Mouse (Mus musculus) left cerebral cortex, postnatal 14 days (tissue): Measurements from ENCODE around the gene Lig4. TPM values are rescaled to one million over a fixed set of nuclear protein-coding genes. Genes with fewer than 3 reads are reported as not detected.

ENCODE experiments used
- DNase-seq, 2 experiments: peaks; one replicate each; pipeline ENCODE4 v3.0.0; 2021 to 2022; ENCODE audit warnings: low spot score in 2 of 2, mixed read lengths in 1 of 2
- intact Hi-C: fragments of 180-260 bp; cut with DNase I; formaldehyde crosslinking; loops from one replicate; pipeline ENCODE4 v1.15.1; 2025
- long read RNA-seq, 2 experiments: library from polyadenylated mRNA; stranded (forward); transcript quantifications; one replicate each; pipeline ENCODE4 v2.0.0; 2021
- total RNA-seq, 2 experiments: library from RNA; stranded (reverse); gene quantifications; 2 replicates each; pipeline ENCODE4 v1.2.3; 2021

The Lig4 gene
- 10 to 100 TPM; 10.7 to 10.8 TPM for total RNA-seq
- long read RNA-seq, experiment 1, full-length matches to known transcripts, result 2 of 5 reads
- long read RNA-seq, experiment 1, partial matches to known transcripts, result 0 of 5 reads
- long read RNA-seq, experiment 1, other reads (novel, unspliced or antisense), result 3 of 5 reads
- long read RNA-seq, experiment 2, full-length matches to known transcripts, result 3 of 4 reads
- long read RNA-seq, experiment 2, partial matches to known transcripts, result 0 of 4 reads
- long read RNA-seq, experiment 2, other reads (novel, unspliced or antisense), result 1 of 4 reads

DNA sequence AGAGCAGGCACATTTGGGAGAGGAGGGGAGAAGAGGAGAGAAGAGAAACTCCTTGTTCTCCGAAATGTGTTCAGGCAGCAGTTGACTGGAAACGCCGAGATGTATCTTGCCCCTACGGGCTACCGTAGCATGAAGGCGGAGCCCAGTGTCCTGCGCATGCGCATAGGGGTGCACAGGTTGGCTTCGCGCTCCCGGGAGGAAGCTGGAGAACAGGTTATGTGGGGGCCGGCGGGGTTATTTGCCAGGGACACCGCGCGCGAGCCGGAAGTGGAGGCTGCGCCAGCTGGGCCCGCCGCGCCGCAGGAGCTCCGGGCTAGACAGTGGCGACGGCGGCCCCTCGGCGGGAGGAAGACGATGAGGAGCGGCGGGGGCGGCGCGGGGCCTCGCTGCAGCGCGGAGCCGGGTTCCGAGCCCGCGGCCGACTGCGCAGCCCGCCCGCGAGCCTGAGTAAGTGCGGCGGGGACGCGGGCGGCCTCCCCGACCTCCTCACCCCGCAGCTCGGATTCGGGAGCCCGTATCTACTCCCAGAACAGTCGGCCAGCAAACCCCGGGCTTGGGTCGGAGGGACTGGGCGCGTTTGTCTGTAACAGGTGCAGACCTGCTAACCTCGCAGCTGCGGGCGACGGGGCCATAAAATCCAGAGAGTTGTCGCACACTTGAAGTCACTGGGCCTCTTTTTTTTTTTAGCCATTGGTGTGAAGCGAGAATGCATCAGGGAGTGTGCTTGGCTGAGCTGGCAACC is at the start of gene Lig4, which contains the start of gene Abhd13:
Gene Lig4, minus strand, starts transcription at position 114 of the 742 bp plus-strand sequence.
Gene Abhd13, plus strand, starts transcription at position 135 of the 742 bp plus-strand sequence.
- intact Hi-C loops, result loop anchor here (2.0 to 5.0 kb wide), 3 partner anchors 255 to 425 kb away; no protein-coding TSS in a partner anchor

DNA sequence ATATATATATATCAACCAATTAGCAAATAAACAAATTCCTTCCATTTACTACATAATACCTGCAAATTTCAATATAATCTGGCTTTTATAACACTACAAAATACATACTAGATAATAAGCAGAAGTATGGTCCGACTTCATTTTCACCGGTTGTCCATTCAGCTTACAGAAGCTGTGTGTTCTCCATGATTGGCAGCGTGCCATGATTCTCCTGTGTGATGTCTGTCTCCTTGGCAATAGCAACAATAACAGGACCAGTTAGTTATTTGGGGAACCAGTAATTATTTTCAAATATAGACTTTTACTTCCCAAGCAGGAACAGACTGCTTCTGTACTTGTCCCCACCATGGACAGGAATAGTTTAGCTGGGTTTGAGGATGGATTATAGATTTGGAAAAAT is 39.7 kb upstream of the Lig4 start:
- intact Hi-C loops, result no loop called here
- peak; percentile 64 to 69 for DNase-seq

More for the DNA sequence above, at the start of gene Lig4, which contains the start of gene Abhd13:
- peak; percentile 98 to 100 for DNase-seq

DNA sequence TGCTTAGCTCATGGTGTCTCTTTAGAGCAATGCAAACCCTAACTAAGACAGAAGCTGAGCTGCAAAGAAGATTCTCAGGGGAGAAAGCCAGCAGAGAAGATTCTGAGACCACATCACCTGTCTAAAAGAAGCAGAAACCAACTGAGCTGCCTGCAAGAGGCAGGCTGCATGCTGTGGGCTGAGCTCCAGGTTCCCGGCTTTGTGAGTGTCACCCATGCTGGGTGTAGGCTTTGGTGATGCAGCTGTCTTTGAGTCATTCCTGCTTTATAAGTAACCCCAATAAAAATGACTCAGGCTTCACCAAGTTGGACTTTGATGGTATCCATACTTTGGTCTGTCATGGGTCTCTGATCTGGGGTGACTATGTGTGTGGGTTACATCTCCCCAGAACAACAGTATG is 38.8 kb upstream of the Lig4 start:
- DNase-seq, result no peak
- intact Hi-C loops, result no loop called here

DNA sequence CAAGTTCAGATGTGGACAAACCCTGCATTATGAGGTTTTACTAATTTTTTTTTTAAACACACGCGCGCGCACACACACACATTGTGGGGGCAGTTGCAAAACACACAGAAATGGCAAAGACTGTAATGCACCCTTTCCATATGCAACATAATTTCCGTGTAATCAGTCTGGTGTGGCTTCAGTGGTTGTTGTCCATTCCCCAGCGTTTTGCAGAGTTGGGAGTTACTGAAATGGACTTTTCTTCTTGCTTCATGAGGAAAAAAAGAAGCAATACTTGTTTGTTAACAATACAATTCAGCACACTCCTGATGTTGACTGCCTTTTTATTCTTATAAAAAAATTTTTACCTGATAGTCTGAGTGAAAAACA is 30.2 kb upstream of the Lig4 start:
- intact Hi-C loops, result no loop called here
- no peak for DNase-seq

DNA sequence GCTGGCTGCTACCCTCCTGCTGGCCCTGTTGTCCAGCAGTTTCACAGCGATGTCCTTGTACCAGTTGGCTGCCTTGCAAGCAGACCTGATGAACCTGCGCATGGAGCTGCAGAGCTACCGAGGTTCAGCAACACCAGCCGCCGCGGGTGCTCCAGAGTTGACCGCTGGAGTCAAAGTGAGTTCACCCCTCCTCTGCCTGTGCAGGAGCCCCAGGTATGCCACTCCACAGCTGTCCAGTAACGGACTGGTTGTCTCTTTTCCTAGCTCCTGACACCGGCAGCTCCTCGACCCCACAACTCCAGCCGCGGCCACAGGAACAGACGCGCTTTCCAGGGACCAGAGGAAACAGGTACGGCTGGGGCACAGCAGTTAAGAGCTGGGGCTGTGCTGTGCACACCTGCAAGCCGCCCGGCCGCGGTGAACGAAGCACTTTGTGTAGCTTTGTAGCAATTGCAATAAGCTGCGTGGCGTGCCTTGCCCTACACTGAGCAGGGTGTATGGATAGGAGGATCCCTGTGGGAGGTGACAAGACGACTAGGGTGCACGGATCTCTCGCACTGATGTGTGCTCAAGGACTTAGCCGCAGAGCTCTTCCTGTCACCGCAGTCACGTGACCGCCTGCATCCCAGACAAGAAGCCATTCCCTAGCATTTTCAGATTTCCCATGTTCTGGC is 29.6 kb upstream of the Lig4 start:
- peak; percentile 46 to 48 for DNase-seq
- intact Hi-C loops, result no loop called here

DNA sequence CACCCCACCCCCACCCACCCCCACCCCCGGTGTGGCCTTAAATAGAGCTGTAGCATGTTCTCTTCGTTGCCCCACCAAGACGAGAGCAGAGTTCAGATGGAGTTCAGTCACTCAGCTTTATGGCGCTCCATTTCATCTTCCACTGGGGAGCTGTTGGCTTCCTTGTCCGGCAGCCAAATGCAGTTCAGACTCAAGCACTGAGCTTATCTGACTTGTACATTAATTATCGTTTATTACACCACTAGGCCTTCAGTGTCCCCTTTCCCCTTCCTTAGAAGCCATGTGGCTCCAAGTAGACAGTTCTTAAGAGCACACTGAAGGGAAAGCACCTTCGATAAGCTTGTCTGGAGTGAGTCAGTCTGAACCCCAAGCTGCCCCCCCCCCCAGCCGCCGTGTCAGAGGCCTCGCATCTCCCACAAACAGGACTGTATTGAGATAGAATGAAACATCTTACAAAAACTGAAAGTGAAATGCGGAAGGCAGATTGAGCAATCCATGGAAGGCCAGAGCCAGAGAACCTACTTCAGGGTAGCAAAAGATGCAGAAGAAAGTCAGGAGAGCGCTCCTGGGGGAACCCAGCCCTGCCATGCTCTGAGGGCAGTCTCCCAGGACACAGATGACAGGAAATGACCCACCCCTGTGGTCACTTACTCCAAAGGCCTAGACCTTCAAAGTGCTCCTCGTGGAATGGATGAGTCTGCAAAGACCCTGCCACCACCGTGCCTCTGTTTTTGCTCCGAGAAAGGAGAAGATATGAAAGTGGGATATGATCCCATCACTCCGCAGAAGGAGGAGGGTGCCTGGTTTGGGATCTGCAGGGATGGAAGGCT is 28.9 kb upstream of the Lig4 start, which contains the start of gene Tnfsf13b:
Gene Tnfsf13b, plus strand, starts transcription at position 312 of the 830 bp plus-strand sequence.
- DNase-seq, result no peak
- intact Hi-C loops, result no loop called here

DNA sequence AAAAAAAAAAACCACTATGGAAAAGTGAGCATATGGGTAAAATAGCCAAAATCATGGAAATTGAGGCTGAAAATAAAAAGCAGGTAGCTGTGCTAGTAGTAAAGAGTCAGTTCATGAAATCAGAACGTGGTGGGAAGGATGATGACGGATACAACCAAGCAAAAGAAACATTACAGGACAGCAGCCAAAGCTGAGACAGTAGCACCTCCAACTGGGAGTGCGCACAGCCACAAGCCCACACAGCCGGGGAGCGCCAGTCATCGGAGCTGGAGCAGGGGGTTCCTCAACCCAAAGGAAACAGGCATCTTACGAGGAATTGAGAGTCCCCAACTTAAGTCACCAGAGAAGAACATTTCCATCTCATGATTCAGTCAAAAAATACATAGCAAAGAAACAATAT is 26.6 kb upstream of the Lig4 start:
- DNase-seq, result no peak
- intact Hi-C loops, result no loop called here

DNA sequence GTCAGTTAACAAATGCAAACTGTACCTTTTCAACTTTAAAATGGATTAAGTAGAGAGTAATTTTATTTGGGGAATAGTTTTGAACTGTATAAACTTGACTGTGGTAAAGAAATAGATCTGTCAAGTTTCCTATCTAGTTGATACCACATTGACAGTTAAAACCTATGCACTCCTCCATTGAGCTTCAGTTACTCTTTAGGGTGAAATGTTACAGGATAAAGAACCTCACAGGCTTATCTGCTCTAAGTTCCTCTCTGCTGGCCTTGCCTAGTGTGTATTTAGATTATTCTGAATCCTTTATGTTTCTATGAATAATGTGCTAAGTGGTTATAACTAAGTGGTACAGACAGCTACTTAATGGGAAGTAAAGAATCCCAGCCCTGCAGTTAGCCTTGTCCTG is 2.7 kb upstream of the Lig4 start:
- DNase-seq, result no peak
- intact Hi-C loops, result no loop called here

DNA sequence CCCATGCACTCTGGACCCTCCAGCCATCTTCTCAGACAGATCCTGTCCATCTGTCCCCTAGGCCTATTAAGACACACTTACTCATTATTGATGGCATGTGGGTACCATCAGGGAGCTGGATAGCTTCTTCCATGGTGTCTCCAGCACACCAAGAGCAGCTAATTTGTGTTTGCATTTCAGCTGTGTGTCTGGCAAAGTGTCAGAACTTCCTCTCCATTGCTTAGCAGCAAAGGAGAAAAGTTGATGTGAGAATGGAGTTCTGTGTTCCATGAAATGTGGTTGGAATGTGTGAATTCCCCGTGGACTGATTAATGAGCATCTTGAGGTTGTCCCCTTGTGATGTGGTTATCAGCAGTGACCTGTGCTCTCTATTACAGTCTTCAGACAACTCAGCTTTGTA is 2.3 kb upstream of the Lig4 start:
- intact Hi-C loops, result loop anchor here (5.0 kb wide), 1 partner anchor 253 kb away; no protein-coding TSS in a partner anchor
- DNase-seq, result no peak

DNA sequence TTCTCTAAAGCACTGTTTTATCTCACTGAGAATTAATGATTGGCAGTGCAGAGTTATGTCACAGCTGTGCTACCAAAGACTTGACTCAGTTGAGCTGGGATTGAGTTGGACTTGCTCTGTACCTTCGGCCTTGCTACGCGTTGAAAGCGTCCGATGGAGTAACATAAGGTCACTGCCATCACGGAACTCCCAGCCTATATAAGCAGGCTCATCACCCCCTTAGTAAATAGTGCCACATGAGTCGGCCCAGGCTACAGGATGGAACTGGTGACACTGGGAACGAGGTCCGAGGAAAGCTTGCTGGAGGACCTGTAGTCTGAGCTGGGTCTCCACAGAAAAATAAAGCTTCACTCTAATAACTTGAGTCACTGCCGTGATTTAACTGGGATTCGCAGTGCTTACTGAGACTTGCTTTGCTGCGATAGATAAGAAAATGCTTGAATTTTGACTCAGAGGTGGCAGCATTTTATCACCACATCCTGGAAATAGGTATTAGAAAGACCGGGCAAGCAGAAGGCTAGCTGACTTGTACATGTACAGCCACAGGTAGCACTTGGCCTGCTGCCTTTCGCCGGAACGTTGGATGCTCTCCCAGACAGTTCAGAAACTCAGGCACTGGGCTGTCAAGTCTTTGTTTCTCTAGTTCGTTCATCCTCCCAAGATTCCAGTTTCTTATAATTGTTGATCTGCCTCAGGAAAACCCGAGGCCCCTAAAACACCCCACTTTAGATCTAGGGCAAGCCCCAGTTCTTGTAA is 1.2 kb upstream of the Lig4 start:
- no peak for DNase-seq
- intact Hi-C loops, result loop anchor here (5.0 kb wide), 1 partner anchor 254 kb away; no protein-coding TSS in a partner anchor

DNA sequence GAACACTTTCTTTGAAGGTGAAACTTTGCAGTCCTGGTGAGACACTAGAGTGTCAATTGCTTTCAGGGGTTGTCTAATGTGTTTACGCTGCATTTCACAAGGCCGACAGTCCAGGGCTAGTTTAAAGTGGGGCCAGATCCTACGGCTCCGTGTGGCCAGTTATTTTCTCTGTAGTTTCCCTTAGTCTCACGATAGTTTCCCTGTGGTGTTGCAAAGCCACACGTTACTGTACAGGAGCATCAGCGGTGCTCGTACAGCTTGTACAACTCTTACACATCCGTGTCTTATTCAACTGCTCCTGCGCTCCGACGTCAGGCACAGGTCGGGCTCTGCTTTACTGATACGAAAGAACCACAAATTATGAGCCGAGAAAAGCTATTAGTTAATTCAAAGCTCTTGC is 470 bp downstream of the Lig4 start:
- intact Hi-C loops, result loop anchor here (2.0 to 5.0 kb wide), 3 partner anchors 255 to 426 kb away; no protein-coding TSS in a partner anchor
- no peak for DNase-seq

DNA sequence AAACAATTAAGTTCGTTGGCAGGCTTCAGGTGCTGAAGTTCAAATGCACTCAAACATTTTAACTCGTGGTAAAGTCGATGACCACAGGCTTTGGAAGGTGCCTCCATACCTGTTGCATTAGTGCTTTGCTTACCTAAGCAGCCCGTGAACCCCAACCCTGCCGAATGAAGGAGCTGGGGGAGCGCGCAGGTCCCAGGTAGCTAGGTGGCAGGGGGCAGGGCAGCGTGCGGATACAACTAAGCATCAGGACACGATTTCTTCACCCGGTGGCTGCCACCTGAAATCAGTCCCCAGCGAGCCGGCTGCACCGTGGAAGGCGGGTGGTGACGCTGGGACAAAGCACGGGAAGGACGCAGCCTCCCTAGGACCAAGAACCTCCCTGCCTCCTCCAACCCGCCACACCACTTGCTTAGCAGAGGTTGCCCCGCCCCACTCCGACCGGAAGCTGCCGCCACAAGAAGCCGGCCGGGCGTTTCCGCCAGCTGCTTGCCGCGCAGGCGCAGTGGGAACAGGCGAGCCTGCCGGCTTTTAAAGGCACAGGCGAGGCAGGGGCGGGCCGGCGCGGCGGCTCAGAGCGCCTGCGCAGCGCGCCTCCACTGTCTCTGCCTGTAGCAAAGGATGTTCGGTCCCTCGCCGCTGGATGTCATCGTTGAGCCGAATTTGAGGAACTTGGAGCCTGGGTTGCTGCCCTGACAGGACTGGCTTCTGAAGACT is 1.4 kb downstream of the Lig4 start:
- DNase-seq, result peak; percentile 99
- intact Hi-C loops, result loop anchor here (2.0 to 5.0 kb wide), 3 partner anchors 256 to 427 kb away; no protein-coding TSS in a partner anchor

DNA sequence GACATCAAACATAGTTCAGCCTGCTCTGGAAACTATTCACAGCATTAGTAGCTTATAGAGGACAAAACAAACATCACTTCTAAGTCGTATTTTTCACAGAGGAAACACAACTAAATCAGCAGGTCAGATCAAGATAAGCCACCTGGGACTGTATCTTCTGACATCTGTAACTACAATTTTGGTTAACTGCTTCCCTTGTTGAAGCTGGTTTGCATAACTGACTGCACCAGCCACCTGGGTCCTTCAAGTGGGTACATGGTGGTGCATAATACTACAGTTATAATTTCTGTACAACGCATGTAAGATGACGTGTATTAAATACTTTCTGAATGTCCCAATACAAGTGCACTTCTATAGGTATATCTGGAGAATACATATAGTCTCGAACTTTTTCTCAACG is 2.2 kb downstream of the Lig4 start:
- intact Hi-C loops, result loop anchor here (5.0 kb wide), 1 partner anchor 257 kb away; no protein-coding TSS in a partner anchor
- DNase-seq, result no peak

DNA sequence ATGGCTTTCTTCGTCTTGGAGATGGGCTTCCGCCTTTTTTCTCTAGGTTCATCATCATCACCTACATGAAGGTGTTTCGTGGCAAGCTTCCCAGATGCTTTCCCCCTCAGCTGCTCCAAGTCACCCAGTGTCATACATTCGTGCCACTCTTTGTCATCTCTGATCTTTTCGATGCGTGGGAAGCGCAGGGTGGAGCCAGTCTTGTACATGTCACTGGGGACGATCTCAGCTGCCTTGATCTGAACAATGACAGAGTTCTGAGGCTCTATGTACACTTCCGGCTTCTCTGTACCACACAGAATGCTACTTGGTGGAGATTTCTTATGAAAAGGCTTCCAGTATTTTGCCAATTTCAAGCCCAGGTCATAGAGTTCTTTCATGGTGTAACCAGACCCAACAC is 5.6 kb downstream of the Lig4 start:
- DNase-seq, result no peak
- intact Hi-C loops, result no loop called here

DNA sequence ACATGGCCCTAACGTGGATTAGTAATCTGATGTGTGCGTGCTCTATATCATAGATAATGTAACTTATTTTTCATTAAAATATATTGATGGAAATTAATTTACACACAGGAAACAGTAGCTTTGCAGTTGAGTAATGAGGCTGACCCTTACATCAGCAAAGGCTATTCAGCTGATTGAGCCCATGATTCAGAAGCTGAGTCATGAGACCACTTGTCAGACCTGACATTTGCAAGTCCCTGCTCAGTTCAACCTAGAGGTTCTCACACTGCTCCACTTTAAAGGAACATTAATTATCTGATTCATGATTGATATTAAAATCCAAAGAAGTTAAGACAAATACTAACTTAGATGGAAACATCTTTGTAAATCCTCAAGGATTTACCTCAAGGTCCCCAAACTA is 17.6 kb downstream of the Lig4 start:
- no peak for DNase-seq

DNA sequence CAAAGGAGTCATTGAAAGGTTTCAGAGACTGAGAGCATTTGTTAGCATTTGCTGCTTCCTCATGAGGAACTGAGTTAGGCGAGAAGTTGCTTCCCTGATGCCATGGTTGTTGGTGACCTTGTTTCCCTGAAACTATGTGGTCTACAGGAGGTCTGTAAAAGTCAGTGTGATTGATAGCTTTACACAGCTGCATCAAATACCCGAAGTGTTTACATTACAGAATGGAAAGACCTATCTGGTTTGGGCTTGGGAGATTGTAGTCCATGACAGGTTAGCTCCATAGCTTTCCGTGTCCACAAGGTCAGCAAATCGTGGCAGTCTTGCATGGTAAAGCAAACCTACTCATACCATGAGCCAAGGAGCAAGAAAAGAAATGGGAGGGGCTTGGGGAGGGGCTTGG is 19.1 kb downstream of the Lig4 start:
- intact Hi-C loops, result no loop called here

More for the DNA sequence above, 17.6 kb downstream of the Lig4 start:
- intact Hi-C loops, result no loop called here

DNA sequence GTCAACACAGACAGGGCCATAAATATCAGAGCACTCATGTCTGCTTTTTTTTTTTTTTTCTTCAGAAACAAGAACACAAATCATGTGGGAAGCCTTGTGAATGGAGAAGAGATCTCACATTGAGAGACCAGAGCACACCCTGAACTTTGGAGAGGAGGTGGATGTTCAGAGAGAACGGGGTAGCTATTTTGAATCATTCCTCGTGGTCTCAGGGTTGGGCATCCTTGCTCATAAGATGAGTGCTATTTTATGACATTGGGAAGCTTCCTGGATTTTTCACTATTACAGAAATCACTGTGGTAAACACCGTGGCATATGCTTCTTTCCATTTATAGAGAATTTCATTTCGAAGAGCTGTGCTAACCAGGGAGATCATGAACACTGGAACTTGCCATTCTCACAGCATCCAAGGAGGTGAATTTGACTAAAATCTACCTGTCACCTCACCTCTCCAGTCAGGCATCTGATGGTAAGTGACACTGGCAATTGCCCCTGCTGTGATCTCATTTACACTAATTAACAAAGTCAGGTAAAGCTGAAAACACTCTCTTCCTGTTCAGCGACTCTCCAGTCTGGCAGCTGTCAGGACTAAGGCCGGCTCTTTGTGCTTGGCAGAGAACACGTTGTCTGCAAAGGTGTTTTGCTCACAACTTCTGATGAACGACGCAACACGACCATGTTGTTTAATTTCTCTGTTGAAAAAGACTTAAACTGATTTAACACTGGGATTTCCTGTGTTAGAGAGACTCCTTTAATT is 28.2 kb downstream of the Lig4 start:
- intact Hi-C loops, result no loop called here
- DNase-seq, result no peak

More for the DNA sequence above, 19.1 kb downstream of the Lig4 start:
- DNase-seq, result no peak
